Mouse (Mus musculus): ENCODE measurements at regions not wholly inside any gene's neighbourhood (a gene's known extent, or its start where the extent isn't known, plus 50 kb on each side); places are given as distances from the start of the nearest gene placed in this dataset.
"Not testable (repeated sequence)": the region's sequence is repeated elsewhere in the genome, so short reads cannot be mapped to it uniquely, and the experiment has no call there.

DNA sequence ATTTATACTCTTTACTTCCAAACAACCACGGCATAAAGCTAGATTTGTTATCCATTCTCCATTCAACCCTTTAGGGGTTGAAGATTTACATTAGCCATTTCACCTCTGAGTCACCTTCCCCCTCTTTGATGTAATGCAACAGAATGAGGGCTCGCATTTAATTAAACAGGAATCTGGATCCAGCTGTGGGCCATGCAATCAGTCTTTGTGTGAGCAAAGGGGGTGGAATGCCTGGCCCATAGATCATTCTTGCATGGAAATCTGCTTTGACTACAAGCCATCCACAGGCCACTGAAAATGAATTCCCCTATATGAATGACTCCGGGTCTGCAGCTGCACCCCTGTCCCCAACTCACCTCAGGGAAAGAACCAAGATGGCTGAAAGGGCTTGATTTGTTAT, 574.4 kb downstream of the Cypt12 start:
- DNase-seq: no peak

DNA sequence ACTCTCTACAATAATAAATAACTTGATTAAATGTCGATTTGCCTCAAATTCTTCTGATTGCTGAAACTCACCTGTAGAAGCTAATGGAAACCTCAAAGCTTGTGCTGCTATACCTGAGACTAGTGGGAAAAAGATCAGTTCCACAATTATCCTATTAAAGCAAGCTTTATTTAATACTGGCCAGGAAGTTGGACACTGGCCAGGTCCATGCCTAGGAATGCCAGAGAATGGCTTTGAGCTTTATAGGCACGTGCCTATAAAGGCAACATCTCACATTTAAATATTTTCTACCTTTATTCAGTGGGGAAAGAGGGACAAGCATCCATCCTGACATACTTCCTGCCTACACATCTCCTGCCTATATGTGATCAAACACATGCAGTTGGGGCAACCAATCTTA, 575.8 kb downstream of the Cypt12 start:
- no peak for DNase-seq

DNA sequence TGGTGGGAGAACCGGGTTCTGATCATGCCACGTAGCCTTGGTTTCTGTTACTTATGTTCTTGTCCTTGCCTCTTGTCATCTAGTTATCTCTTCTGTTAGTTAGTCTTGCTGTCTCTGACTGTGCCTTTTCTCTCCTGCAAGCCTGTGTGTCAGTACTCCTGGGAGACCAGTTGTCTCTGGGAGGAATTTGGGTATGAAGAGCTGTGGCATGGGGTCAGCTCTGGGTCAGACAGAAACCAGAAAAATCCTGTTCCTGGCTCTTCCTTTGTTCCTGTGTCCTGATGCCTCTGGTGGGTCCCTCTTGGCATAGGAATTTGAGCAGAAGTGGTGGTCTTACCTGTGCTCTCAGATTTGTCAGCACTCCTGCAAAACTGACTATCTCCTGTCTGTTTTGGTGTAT, 609.0 kb downstream of the Cypt12 start:
- no peak for DNase-seq

DNA sequence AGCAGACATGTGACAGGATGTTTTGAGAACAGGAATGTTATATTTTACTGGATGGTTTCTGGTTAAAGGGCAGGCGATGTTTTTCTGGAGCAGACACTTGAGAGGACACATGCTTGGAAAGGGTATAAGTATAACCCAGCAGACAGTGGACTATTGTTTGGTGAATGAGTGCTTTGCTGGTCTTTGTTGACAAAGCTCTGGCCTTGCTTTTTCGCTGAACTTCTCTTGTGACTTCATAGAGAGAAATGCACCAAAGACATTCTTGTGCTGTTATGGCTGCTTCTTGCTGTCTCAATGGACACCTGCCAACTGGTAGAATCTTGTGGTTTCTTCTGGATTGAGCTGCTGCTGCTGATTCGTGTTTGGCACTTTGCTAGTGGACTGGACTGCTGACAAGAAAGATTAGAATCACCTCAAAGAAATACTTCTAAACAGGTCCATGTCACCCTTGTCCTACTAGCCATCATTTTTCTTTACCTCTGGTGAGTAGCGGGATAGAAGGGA, 612.1 kb downstream of the Cypt12 start:
- no peak for DNase-seq

DNA sequence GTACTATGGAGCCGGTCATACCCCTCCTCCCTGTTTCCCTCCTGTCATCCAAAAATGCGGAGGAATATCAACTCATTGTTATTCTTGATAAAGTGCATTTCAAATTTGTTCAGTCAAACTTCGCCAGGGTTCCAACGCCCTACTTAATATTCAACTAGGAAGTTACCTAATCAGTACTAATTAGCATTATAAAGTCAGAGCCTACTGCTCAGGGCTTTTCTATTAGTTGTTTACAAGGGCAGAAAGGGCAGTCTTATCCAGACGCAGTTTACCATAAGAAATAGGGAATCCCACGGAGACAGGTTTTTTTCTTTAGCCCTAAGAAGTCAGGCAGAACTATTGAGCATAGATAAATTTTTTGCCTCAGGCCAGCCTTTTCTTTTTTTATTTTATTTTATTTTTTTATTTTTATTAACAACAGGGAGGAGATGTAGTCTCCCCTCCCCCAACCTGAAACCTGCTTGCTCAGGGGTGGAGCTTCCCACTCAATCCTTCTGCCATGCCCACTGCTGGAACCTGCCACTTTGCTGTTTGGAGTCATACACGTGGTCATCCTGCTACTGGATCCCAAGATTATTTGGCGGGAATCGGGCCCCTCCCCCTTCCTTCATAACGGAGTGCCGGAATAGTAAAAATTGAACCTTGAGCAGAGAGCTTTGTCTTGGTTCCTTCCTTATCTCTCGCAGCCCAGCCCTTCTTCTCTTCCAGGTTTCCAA, 632.9 kb downstream of the Cypt12 start:
- not testable (repeated sequence) for DNase-seq

DNA sequence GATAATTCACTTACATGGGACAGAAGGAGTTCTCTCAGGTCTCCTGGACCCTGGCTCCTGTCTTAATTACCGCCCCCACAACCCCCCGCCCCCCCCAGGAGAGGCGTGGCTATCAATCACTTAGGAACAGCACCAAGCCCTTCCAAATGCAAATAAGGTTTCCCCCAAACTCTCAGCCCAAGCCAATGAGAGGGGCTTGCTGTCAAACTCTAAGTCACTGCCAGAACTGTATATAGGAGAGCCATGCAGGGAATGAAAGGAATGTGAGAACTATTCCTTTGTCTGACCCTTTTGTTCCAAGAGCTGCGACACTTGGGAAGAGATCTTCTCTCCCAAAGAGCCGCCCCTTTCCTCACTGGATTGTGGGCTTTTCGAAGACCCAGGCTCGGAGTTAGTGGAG, 672.4 kb downstream of the Cypt12 start:
- no peak for DNase-seq

DNA sequence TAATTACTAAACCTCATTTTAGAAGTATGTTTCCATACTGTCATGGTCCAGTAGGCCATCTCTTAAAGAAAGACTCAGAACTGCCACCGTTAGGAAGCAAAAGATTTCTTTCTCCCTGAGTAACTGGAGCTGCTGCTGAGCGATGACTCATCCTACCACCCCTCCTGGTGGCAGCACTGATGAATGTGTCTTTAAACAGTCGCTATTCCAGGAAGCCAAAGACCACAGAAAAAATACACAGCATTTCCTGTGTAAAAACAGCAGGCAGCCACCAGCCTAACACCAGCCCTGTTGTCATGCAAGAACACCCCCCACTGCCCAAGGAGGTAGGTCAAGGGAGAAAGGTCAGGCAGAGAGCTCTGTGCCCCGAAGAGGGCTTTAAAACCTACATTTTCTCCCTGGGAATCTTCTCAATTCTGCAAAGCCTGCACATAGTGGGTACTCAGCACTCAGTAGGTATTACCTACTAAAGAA, 675.7 kb downstream of the Cypt12 start:
- DNase-seq: peak; percentile 87

DNA sequence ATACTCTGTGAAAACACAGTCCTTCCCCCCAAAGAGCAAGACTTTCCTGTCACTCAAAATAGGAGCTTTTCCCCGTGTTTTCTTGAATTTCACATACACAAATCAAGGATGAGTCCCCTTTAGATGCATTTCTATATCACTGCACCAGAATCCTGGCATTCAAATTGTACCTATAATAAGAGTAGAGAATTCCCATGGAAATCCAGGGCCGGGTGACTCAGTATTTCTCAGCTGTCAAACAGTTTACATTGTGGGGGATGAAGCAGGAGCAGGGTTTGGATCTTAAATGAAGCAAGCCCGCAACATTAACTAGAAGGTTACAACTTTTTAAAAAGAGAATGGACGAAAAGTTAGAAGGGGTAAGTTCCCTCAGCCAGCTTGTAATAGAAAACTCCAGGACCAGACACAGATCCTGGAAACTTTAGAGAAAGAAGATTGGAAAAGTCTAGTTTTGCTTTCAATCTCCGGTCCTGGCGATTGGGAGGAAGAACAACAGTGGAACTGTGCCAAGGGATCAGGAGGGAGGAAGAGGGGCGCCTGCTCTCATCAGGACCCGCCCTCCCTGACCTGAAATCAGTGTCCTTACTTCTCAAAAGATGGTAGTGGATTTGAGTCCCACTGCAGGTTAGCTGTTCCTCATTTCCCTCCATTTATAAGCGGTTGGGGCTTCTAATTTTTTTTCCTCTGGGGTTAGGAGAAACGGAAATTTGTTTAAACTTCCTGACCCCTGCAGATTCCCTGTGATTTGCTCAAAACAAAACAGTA, 676.4 kb downstream of the Cypt12 start:
- peak; percentile 59 for DNase-seq

DNA sequence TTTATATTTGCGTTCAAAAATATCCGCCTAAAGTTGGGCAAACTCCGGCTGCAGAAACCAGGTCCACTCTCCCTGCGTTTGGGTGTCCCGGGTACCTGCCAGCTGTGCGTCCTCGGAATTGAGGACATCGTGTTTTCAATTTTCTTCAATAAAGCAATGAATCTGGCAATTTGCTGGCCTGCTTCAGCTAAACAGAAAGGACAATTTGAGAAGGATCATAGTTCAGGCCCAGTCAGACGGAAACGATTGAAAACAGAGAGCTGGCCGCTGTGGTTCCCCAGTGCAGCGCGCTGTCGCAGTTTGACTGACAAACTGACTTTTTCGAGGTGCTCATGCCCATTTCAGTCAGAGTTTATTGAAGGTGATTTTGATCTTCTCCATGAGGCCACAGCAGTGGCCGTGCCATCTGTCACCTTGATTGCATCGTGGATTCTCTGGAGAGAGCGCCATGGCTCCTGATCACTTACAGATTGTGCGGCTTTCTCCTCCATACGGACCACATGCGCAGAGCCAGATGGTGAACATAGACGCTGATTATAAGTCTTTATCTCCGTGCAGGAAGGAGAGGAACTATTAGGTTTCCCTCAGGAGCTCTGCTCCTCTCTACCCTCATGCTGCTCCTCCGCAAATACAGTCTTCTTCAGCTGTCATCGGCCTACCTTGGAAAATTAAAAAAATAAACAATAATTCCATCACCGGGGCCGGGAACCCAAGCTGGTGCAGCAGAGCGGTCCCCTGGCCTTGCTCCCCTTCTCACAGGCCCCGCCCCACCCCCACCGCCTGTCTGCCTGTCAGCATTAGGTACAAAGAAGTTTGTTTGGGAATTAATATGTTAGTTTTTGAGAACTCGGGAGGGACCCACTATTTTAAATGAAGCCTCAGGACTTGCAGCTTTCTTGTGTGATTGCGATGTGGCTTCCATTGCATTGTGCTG, 677.5 kb downstream of the Cypt12 start:
- peak; percentile 23 for DNase-seq

DNA sequence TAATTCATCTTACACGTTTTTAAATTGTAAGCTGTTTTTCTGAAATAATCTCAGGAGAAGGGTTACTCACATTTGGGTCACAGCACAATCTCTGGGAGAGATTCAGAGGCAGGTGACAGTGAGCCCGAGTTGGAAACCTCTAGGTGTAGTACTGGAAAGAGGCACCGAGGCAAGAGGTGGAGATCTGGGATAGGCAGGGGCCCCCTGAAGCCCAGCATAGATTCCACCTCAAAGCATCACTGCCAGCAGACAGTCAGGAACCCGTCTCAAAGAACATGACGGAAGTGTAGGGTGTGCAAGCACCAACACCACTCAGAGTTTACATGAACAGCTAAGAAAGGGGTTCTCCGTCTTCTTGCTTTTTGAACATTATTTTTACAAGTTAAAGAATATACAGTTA, 678.2 kb downstream of the Cypt12 start:
- DNase-seq: no peak

DNA sequence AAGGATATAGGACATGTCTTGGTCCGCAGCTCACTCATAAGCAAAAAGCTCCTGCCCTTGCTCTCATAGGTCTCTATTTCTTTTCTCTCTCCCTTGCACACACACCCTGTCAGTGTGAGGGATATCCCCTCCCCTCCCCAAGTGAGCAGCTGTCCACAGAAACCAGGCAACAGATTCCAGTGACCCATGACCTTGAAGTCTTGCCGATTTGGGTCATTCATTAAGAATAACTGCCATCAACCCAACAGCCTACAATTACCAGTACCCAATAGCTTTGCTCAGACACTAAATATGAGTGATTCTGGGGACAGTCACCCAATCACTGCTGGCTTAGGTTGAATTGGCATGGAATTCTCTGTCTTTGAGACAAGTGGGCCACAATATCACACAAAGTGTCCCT, 678.6 kb downstream of the Cypt12 start:
- DNase-seq: peak; percentile 9

DNA sequence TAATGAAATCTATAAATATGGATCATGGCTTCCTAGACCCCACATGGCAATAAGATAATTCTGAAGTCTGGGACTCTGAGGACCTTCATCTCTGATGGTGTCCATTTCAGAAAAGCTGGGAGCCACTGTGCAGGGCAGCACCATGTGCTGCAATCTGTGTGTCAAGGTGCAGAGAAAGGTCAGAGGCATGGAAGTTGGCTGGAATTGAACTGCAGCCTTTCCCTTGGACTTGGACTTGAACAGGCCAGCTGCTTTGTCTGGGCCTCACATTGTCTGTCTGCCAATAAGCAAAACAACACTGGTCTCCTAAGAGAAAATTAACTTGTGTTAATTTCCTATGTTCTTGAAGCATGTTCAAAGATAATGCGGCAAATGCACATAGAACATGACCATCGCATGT, 681.0 kb downstream of the Cypt12 start:
- DNase-seq: no peak

DNA sequence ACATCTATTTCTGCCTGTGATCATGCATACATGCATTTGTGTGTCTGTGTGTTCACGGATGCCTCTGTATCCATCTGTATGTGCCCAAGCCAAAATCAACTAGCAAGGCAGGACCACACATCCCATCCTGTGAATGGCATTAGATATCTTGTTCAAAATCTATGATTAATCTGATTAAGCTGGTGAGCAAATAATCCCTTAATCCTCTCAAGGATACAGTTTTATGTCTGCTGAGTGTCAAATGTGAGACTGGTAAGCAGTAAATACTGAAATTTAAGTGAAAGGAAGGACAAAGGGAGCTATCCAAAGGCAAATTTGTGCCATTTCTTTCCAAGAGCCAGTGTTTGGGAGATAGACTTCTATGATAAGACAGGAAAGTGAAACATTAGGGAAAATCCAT, 683.4 kb downstream of the Cypt12 start:
- DNase-seq: no peak

DNA sequence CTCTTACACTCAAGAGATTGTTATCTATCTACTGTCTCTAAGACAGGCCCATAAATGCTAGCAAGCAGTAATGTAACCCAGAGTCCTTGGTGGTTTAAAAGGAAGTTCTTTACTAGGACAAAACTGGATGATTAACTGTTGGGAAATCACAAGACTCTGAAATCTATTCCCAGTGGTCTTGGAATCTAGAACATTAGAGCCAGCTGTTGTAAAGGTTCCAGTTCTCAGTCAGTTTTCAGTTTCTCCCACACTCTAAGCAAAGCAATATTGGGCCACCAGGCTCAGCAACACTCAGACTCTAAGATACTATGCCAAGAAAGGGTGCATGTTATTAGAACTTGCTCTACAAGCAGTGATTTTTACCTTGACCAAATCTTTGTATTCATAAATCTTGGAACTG, 686.6 kb downstream of the Cypt12 start:
- peak; percentile 33 for DNase-seq

DNA sequence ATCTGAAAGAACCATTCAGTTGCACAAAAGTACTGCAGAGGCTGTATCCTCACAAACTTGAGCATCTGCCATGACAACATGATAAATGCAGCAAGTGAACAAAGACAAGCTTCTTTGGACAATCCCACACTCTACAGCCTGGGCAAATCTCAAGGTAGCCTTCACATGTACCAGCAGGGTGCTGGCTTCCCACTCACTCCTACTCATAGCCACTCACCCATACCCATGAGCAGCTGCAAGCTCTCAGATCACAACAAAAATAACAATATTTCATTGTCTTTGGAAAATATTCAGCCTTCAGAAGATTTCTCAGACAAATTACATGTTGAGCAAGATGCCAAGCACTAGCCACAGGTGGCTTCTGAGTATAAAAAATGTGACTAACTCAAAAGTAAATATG, 689.3 kb downstream of the Cypt12 start:
- no peak for DNase-seq

DNA sequence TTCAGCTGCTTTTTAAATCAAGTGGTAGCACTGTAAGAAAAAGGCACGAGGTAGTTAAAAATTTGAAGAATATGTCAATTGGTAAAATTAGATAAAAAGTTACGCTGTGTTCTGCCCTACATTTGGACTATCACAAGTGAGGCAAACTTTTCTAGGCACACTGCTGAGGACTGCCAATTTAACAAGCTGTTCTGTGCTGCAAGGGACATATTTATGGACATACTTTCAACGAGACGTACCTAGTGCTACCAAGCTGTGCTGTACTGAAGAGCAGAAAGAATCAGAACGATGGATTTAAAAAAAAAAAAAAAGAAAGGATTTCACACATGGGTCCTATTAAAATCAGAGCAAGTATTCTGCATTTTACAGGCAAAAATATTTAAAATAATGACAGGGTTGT, 692.1 kb downstream of the Cypt12 start:
- DNase-seq: no peak

DNA sequence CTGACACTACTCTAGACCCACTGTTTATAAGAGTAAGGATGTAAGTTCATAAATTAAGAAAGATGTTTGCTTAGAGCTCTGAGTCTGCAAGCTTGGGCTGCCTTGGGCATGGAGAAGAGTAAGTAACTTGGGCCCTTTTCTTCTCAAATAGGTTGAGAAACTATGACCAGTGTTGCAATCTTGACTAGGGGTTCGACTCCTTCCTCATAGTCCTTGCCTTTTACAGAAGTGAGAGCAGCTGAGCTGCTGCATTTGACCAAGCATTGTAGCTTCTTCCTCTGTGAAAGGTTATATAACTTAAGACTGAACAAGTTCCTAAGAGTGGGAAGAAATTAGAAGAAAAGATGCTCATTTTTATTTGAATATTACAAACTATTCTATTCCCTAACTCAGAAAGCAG, 693.5 kb downstream of the Cypt12 start:
- DNase-seq: no peak

DNA sequence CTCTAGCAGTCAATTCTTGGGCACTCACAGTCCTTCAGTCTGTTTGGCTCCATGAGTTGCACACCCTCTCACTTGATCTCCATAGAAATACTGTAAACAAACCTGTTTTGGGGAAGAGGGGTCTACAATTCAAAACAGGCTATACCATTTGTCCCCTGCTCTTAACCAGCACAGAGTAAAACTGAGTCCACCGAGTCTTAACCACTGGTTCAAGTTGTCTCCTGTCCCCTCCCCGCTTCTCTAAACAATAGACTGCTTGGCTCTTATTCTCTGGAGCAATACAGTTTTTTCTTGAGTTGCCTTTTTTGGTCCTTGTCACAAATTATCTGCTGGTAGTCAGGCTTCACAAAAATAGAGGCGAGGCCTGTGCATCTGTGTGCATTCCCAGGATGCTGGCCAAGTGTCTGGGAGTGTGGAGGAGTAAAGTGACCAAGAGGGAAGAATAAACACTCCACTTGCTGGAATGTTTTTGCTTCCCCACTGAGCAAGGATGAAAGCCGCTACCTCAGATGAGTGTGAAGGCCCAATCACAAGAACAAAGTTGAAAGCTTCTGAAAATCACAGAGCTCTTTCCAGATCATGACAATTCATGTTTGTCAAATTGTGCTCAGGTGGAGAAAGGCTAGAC, 695.3 kb downstream of the Cypt12 start:
- peak; percentile 21 for DNase-seq

DNA sequence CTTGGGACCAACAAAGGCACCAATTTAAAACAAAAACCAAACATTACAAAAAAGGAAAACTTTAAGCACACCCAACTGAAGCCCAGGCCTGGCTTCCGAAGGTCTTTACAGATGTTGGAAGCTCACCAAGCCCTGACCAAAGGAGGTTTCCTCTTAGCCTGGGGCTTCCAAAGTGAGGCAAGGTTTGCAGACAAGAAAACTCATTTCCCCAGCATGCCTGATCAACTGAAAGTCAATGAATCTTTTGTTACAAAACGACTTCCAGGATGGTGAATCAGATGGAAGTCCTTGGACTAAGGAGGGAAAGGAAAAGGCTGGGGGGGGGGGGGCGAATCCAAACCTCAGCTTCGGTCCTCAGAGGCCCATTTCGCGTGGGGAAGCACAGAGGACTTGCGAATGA, 697.3 kb downstream of the Cypt12 start:
- no peak for DNase-seq

DNA sequence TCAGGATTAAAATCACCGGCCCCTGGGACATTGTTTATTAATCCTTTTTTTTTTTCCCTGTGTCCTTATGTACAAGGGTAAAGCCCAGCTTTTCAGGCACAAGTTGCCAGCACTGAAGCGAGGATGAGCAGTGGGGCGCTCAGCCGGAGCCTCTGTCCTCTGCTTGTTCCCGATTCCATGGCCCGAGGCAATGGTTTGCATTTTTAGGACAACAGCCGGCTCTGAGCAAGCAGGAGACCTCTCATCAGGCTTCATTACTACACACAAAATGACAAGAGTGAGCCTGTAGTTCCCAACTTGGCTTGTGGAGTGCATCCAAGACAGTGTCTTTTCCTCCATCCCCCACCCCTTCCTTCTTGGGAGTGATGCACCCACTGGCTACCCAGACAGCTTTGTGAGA, 697.7 kb downstream of the Cypt12 start:
- no peak for DNase-seq

DNA sequence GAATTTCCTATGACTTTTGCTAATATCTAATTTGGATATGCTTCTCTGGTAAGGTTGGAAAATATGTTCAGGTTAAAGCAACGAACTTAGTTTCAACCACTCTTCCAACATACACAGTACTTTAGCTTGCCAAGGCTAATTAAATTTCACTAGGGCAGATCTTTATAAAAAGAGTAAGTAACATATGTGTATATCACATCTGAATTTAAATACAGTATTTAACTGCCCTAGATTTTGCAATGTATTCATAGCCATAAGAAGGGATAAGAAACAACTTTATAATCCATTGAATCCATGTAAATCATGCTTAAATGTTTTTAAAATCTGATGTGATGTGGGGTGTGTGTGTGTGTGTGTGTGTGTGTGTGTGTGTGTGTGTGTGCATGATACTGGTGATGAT, 705.3 kb downstream of the Cypt12 start:
- DNase-seq: no peak

DNA sequence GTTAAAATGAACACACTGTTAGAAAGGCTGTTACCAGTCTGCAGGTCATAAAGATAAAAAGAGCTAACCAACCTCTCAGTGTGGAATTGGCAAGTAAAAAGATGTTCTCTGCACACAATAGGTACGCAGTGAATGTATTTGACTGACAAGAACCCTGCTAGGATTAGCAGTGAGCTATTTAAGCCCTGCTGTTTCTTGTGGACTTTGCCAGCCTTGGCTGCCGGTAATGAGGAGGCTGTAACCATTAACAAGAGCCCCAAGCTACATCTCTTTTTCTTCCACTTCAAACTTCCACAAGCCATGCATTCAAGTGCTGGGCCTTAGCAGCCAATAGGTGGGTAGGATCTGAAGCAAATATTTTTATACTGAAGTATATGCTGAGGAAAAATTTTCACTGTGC, 717.5 kb downstream of the Cypt12 start:
- DNase-seq: no peak

DNA sequence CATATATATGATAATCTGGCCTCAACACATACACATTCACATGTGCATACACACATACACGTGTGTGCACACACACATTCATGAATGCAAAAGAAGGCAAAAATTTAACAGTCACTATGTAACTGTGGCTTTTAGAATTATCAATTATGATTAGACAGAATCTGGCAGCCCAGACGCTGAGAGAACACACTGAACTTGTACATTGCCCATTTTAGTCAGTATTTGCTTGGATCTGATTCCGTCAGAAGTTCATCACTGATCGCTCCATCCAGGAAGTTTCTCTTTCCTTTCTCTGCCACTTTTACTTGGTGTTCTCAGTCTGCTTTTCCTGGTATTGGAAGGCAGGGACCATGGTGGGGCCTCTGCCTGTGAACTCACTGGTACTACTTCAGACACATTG, 719.5 kb downstream of the Cypt12 start:
- no peak for DNase-seq

Data from lung, postnatal 36 days (tissue).